Mouse (Mus musculus): ENCODE measurements around the gene Notch4. TPM values are rescaled to one million over a fixed set of nuclear protein-coding genes. Genes with fewer than 3 reads are reported as not detected.

Gene Notch4
- polyA plus RNA-seq, 1 experiment from 2014 or later: 5.8 TPM

GRCm38 (mm10) chr17:34572361-34572760, 8.3 kb downstream of the Notch4 start:
- H3K4me2 ChIP-seq: no peak overlapping the region
- no peak overlapping the region for H3K9ac ChIP-seq
- no peak overlapping the region for H3K4me3 ChIP-seq (replicated peaks)
- H3K27ac ChIP-seq: no peak overlapping the region
- peaks cover 9% of the 10 kb centered on the region for H3K4me1 ChIP-seq
- H3K9me3 ChIP-seq: no peaks in the 10 kb centered on the region
- 16% methylated on average over 15 of the region's 15 CpGs for WGBS
- H3K27me3 ChIP-seq (replicated peaks): no peaks in the 10 kb centered on the region
- ATAC-seq (ENCODE audit: insufficient read depth, low FRiP score, low read depth): no peak
- no peaks in the 10 kb centered on the region for H3K36me3 ChIP-seq

GRCm38 (mm10) chr17:34576577-34576976, 12.5 kb downstream of the Notch4 start:
- no peak overlapping the region for H3K9ac ChIP-seq
- 57% methylated on average over 5 of the region's 5 CpGs for WGBS
- H3K4me1 ChIP-seq: peaks cover 12% of the 10 kb centered on the region
- H3K4me3 ChIP-seq (replicated peaks): no peak overlapping the region
- no peaks in the 10 kb centered on the region for H3K9me3 ChIP-seq
- H3K4me2 ChIP-seq: no peak overlapping the region
- H3K27me3 ChIP-seq (replicated peaks): no peaks in the 10 kb centered on the region
- ATAC-seq (ENCODE audit: insufficient read depth, low FRiP score, low read depth): peak; percentile 59; the same call in 1 of the 2 replicates
- no peaks in the 10 kb centered on the region for H3K36me3 ChIP-seq
- no peak overlapping the region for H3K27ac ChIP-seq

- WGBS: 90% methylated on average over 3 of the region's 3 CpGs
- H3K36me3 ChIP-seq: no peaks in the 10 kb centered on the region
- peaks cover 12% of the 10 kb centered on the region for H3K4me1 ChIP-seq
- H3K27me3 ChIP-seq (replicated peaks): no peaks in the 10 kb centered on the region
- no peak overlapping the region for H3K4me2 ChIP-seq
- no peak for ATAC-seq (ENCODE audit: insufficient read depth, low FRiP score, low read depth)
- no peak overlapping the region for H3K27ac ChIP-seq
- no peak overlapping the region for H3K4me3 ChIP-seq (replicated peaks)
- H3K9me3 ChIP-seq: no peaks in the 10 kb centered on the region
- no peak overlapping the region for H3K9ac ChIP-seq
Measured at GRCm38 (mm10) chr17:34578070-34578469, 14.0 kb downstream of the Notch4 start.

- no peaks in the 10 kb centered on the region for H3K27me3 ChIP-seq (replicated peaks)
- WGBS: 79% methylated on average over 12 of the region's 12 CpGs
- H3K36me3 ChIP-seq: no peaks in the 10 kb centered on the region
- H3K9ac ChIP-seq: no peak overlapping the region
- H3K27ac ChIP-seq: no peak overlapping the region
- no peaks in the 10 kb centered on the region for H3K9me3 ChIP-seq
- peaks cover 15% of the 10 kb centered on the region for H3K4me1 ChIP-seq
- ATAC-seq (ENCODE audit: insufficient read depth, low FRiP score, low read depth): no peak
- no peak overlapping the region for H3K4me3 ChIP-seq (replicated peaks)
- H3K4me2 ChIP-seq: no peak overlapping the region
Measured at GRCm38 (mm10) chr17:34582528-34582927, 18.5 kb downstream of the Notch4 start.

GRCm38 (mm10) chr17:34583397-34583796, 19.3 kb downstream of the Notch4 start:
- 55% methylated on average over 7 of the region's 7 CpGs for WGBS
- Histone ChIP-seq H3K9ac (no peak overlapping the region), H3K27ac (no peak overlapping the region), H3K9me3 (no peaks in the 10 kb centered on the region), H3K36me3 (no peaks in the 10 kb centered on the region), H3K4me1 (peaks cover 17% of the 10 kb centered on the region), H3K4me3 (replicated peaks) (no peak overlapping the region), H3K4me2 (no peak overlapping the region), H3K27me3 (replicated peaks) (no peaks in the 10 kb centered on the region)
- ATAC-seq (ENCODE audit: insufficient read depth, low FRiP score, low read depth): no peak

GRCm38 (mm10) chr17:34583819-34584218, 19.8 kb downstream of the Notch4 start:
- Histone ChIP-seq H3K9me3 (no peaks in the 10 kb centered on the region), H3K27ac (no peak overlapping the region), H3K4me3 (replicated peaks) (no peak overlapping the region), H3K9ac (no peak overlapping the region), H3K4me2 (no peak overlapping the region), H3K4me1 (peaks cover 20% of the 10 kb centered on the region), H3K36me3 (no peaks in the 10 kb centered on the region), H3K27me3 (replicated peaks) (no peaks in the 10 kb centered on the region)
- WGBS: 90% methylated on average over 8 of the region's 8 CpGs
- ATAC-seq (ENCODE audit: insufficient read depth, low FRiP score, low read depth): no peak

- H3K36me3 ChIP-seq: no peaks in the 10 kb centered on the region
- H3K4me3 ChIP-seq (replicated peaks): no peak overlapping the region
- no peaks in the 10 kb centered on the region for H3K27me3 ChIP-seq (replicated peaks)
- no peak overlapping the region for H3K4me2 ChIP-seq
- 90% methylated on average over 8 of the region's 8 CpGs for WGBS
- no peak overlapping the region for H3K9ac ChIP-seq
- peaks cover 32% of the 10 kb centered on the region for H3K4me1 ChIP-seq
- H3K9me3 ChIP-seq: no peaks in the 10 kb centered on the region
- H3K27ac ChIP-seq: no peak overlapping the region
- ATAC-seq (ENCODE audit: insufficient read depth, low FRiP score, low read depth): no peak
Measured at GRCm38 (mm10) chr17:34585121-34585520, 21.1 kb downstream of the Notch4 start.

GRCm38 (mm10) chr17:34585877-34586771, 22.1 kb downstream of the Notch4 start:
- Histone ChIP-seq H3K27ac (peak overlapping the region; percentile 99), H3K27me3 (replicated peaks) (no peaks in the 10 kb centered on the region), H3K4me2 (peak overlapping the region; percentile 97), H3K4me3 (replicated peaks) (peak overlapping the region; percentile 87), H3K36me3 (no peaks in the 10 kb centered on the region), H3K9me3 (no peaks in the 10 kb centered on the region), H3K4me1 (peaks cover 42% of the 10 kb centered on the region), H3K9ac (peak overlapping the region; percentile 88)
- WGBS: 31% methylated on average over 32 of the region's 32 CpGs
- 0 out of 2 replicates have a peak, but pooled peaks have one; percentile 0 for ATAC-seq (ENCODE audit: insufficient read depth, low FRiP score, low read depth)

- WGBS: 1% methylated on average over 38 of the region's 38 CpGs
- peak; percentile 80 for ATAC-seq (ENCODE audit: insufficient read depth, low FRiP score, low read depth)
- no peaks in the 10 kb centered on the region for H3K27me3 ChIP-seq (replicated peaks)
- H3K4me2 ChIP-seq: peak overlapping the region; percentile 97
- no peaks in the 10 kb centered on the region for H3K9me3 ChIP-seq
- no peaks in the 10 kb centered on the region for H3K36me3 ChIP-seq
- H3K27ac ChIP-seq: peak overlapping the region; percentile 99
- H3K9ac ChIP-seq: peak overlapping the region; percentile 88
- H3K4me1 ChIP-seq: peaks cover 48% of the 10 kb centered on the region
- H3K4me3 ChIP-seq (replicated peaks): peak overlapping the region; percentile 87
Measured at GRCm38 (mm10) chr17:34586796-34587422, 22.8 kb downstream of the Notch4 start.

- peak; percentile 88 for ATAC-seq (ENCODE audit: insufficient read depth, low FRiP score, low read depth)
- Histone ChIP-seq H3K4me3 (replicated peaks) (peak overlapping the region; percentile 87), H3K27me3 (replicated peaks) (no peaks in the 10 kb centered on the region), H3K27ac (peak overlapping the region; percentile 99), H3K4me2 (peak overlapping the region; percentile 97), H3K36me3 (no peaks in the 10 kb centered on the region), H3K9me3 (no peaks in the 10 kb centered on the region), H3K9ac (peak overlapping the region; percentile 88), H3K4me1 (peaks cover 48% of the 10 kb centered on the region)
- under 1% methylated on average over 47 of the region's 50 CpGs for WGBS
Measured at GRCm38 (mm10) chr17:34587423-34587811, 23.3 kb downstream of the Notch4 start.

GRCm38 (mm10) chr17:34587814-34588213, 23.7 kb downstream of the Notch4 start:
- H3K9ac ChIP-seq: peak overlapping the region; percentile 88
- peak overlapping the region; percentile 99 for H3K27ac ChIP-seq
- H3K4me1 ChIP-seq: peaks cover 48% of the 10 kb centered on the region
- peak overlapping the region; percentile 97 for H3K4me2 ChIP-seq
- no peaks in the 10 kb centered on the region for H3K36me3 ChIP-seq
- no peaks in the 10 kb centered on the region for H3K9me3 ChIP-seq
- no peaks in the 10 kb centered on the region for H3K27me3 ChIP-seq (replicated peaks)
- ATAC-seq (ENCODE audit: insufficient read depth, low FRiP score, low read depth): 0 out of 2 replicates have a peak, but pooled peaks have one; percentile 0
- H3K4me3 ChIP-seq (replicated peaks): peak overlapping the region; percentile 87
- 4% methylated on average over 19 of the region's 19 CpGs for WGBS

GRCm38 (mm10) chr17:34588767-34589166, 24.7 kb downstream of the Notch4 start:
- WGBS: 66% methylated on average over 3 of the region's 3 CpGs
- Histone ChIP-seq H3K4me3 (replicated peaks) (no peak overlapping the region), H3K36me3 (no peaks in the 10 kb centered on the region), H3K4me2 (peak overlapping the region; percentile 87; the same call in 1 of the 2 replicates), H3K4me1 (peaks cover 49% of the 10 kb centered on the region), H3K9ac (no peak overlapping the region), H3K27ac (no peak overlapping the region), H3K9me3 (no peaks in the 10 kb centered on the region), H3K27me3 (replicated peaks) (no peaks in the 10 kb centered on the region)
- ATAC-seq (ENCODE audit: insufficient read depth, low FRiP score, low read depth): no peak

Measured in stomach, embryonic 15.5 days (tissue).